ENCODE assay signal across 13 mouse cellular contexts in the genomic region with DNA sequence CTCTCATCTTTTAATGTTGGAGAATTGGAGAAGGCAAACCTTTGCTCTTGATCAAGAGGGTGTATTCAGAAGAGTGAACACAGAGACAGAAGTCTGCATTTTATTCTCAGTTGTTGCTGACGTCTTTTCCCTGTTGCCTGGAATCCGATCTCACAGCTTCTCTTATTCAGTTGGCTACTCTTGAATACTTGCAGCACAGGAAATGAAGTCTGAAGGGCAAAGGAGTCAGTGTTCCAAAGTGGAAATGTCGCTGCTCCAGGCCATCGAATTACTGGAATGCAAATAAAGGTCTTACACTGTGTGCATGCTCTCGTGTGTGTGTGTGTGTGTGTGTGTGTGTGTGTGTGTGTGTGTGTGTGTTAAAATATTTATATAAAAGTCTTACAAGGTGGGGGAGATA. TPM values are rescaled to one million over a fixed set of nuclear protein-coding genes. Genes with fewer than 3 reads are reported as not detected.
DNase-seq lines count a peak whose midpoint lies in the region; ATAC-seq lines count a peak whose summit lies in the region.
"Had no signal": no experiment of that assay in that cellular context is flagged by ENCODE, and none has a peak within 500 bp of the region (broad histone marks: within the 10 kb centered on the region; RNA-seq: fewer than 3 reads in every experiment).

No protein-coding gene starts in this region.

- no peak overlapping the region for H3K9ac ChIP-seq in heart, embryonic 15.5 days
- no peak overlapping the region for H3K9ac ChIP-seq in midbrain, embryonic 11.5 days (ENCODE audit: low read length)
- H3K9ac ChIP-seq in intestine, embryonic 15.5 days, result no peak overlapping the region
- H3K9ac ChIP-seq: embryonic facial prominence, embryonic 13.5 days; limb, embryonic 12.5 days; neural tube, embryonic 13.5 days had no signal

- peak overlapping the region; percentile 40 for H3K4me2 ChIP-seq in heart, embryonic 15.5 days
- H3K4me2 ChIP-seq in midbrain, embryonic 11.5 days, result no peak overlapping the region
- no peak overlapping the region for H3K4me2 ChIP-seq in intestine, embryonic 15.5 days (replicated peaks)
- H3K4me2 ChIP-seq: embryonic facial prominence, embryonic 13.5 days; limb, embryonic 12.5 days; neural tube, embryonic 13.5 days had no signal

- H3K9me3 ChIP-seq in heart, embryonic 15.5 days (replicated peaks), result no peaks in the 10 kb centered on the region
- H3K9me3 ChIP-seq in midbrain, embryonic 11.5 days (ENCODE audit: control insufficient read depth, low read length), result no peaks in the 10 kb centered on the region
- H3K9me3 ChIP-seq in intestine, embryonic 15.5 days, result no peaks in the 10 kb centered on the region
- H3K9me3 ChIP-seq: embryonic facial prominence, embryonic 13.5 days; limb, embryonic 12.5 days; neural tube, embryonic 13.5 days had no signal

- 16% methylated on average over 5 of the region's 5 CpGs for WGBS in heart, embryonic 15.5 days
- WGBS in midbrain, embryonic 11.5 days, result 39% methylated on average over 5 of the region's 5 CpGs
- WGBS in intestine, embryonic 15.5 days, result 24% methylated on average over 5 of the region's 5 CpGs

- intact Hi-C loops in heart, postnatal 36 days (cut with DNase I), result no loop called here

- ATAC-seq in heart, embryonic 15.5 days (replicated peaks; ENCODE audit: insufficient number of reproducible peaks, insufficient read depth, low FRiP score, low read depth), result no peak
- no peak for ATAC-seq in midbrain, embryonic 11.5 days (ENCODE audit: low FRiP score)
- ATAC-seq in intestine, embryonic 15.5 days, result no peak
- ATAC-seq: forebrain, embryonic 16.5 days had no signal

- H3K4me3 ChIP-seq in heart, embryonic 15.5 days, result no peak overlapping the region
- no peak overlapping the region for H3K4me3 ChIP-seq in midbrain, embryonic 11.5 days (ENCODE audit: low read depth, low read length)
- H3K4me3 ChIP-seq in intestine, embryonic 15.5 days (replicated peaks), result no peak overlapping the region
- H3K4me3 ChIP-seq: embryonic facial prominence, embryonic 13.5 days; layer of hippocampus, adult 2 months; limb, embryonic 12.5 days; neural tube, embryonic 13.5 days had no signal

- peak overlapping the region; percentile 61 for H3K27ac ChIP-seq in heart, embryonic 15.5 days
- no peak overlapping the region for H3K27ac ChIP-seq in midbrain, embryonic 11.5 days (ENCODE audit: low read depth, low read length)
- H3K27ac ChIP-seq in intestine, embryonic 15.5 days, result no peak overlapping the region
- H3K27ac ChIP-seq: embryonic facial prominence, embryonic 13.5 days; layer of hippocampus, adult 2 months; limb, embryonic 12.5 days; neural tube, embryonic 13.5 days had no signal

- 0 out of 2 replicates have a peak, but pooled peaks cover 3% of the 10 kb centered on the region for H3K4me1 ChIP-seq in heart, embryonic 15.5 days (replicated peaks)
- no peaks in the 10 kb centered on the region for H3K4me1 ChIP-seq in midbrain, embryonic 11.5 days (ENCODE audit: control insufficient read depth, insufficient read depth, low read length)
- no peaks in the 10 kb centered on the region for H3K4me1 ChIP-seq in intestine, embryonic 15.5 days (replicated peaks)
- H3K4me1 ChIP-seq: embryonic facial prominence, embryonic 13.5 days; neural tube, embryonic 13.5 days had no signal

- no peaks in the 10 kb centered on the region for H3K27me3 ChIP-seq in heart, embryonic 15.5 days
- no peaks in the 10 kb centered on the region for H3K27me3 ChIP-seq in midbrain, embryonic 11.5 days (ENCODE audit: control insufficient read depth, insufficient read depth, low read length)
- no peaks in the 10 kb centered on the region for H3K27me3 ChIP-seq in intestine, embryonic 15.5 days (replicated peaks)
- H3K27me3 ChIP-seq: embryonic facial prominence, embryonic 13.5 days; limb, embryonic 12.5 days; neural tube, embryonic 13.5 days had no signal

- H3K36me3 ChIP-seq in heart, embryonic 15.5 days, result no peaks in the 10 kb centered on the region
- H3K36me3 ChIP-seq in midbrain, embryonic 11.5 days (ENCODE audit: control insufficient read depth, insufficient read depth, low read length), result no peaks in the 10 kb centered on the region
- no peaks in the 10 kb centered on the region for H3K36me3 ChIP-seq in intestine, embryonic 15.5 days
- H3K36me3 ChIP-seq: embryonic facial prominence, embryonic 13.5 days; limb, embryonic 12.5 days; neural tube, embryonic 13.5 days had no signal

- DNase-seq in heart, postnatal 36 days, result no peak
- peak; percentile 42 for DNase-seq in R1 (ENCODE audit: low read depth, low spot score)
- peak; percentile 25 for DNase-seq in forelimb bud, embryonic 11.5 days (ENCODE audit: low read depth, low spot score)
- DNase-seq in kidney, postnatal 25 days, result peak; percentile 51 to 78
- no peak for DNase-seq in frontal cortex, postnatal 14 days (ENCODE audit: low spot score in 2 of 2)
- DNase-seq in midbrain, embryonic 11.5 days (ENCODE audit: low spot score, missing footprints), result no peak

RNA-seq across cellular contexts. Expression of a gene that starts 30.7 kb away (rescaled TPM):
- polyA plus RNA-seq in heart, embryonic 15.5 days (2015; fragmentation: Nextera tagmentation; extraction: Ambion mirVana), result 23.5 and 25.6 TPM in 2 replicates
- total RNA-seq in heart, postnatal 36 days (2021), result 10 to 100 TPM; 38.2 to 42.4 TPM
- 5.4 and 6.3 TPM in 2 replicates for polyA plus RNA-seq in midbrain, embryonic 11.5 days (2014; fragmentation: Nextera tagmentation; extraction: Ambion mirVana)
- polyA plus RNA-seq in intestine, embryonic 15.5 days (2015; fragmentation: Nextera tagmentation; extraction: Ambion mirVana), result 17.4 and 18.0 TPM in 2 replicates

RNA-seq across cellular contexts. Expression of a gene that starts 30.7 kb away (rescaled TPM):
- polyA plus RNA-seq in heart, embryonic 15.5 days (2015; fragmentation: Nextera tagmentation; extraction: Ambion mirVana), result 6.0 and 8.9 TPM in 2 replicates
- 10 to 100 TPM; 10.5 to 11.9 TPM for total RNA-seq in heart, postnatal 36 days (2021)
- polyA plus RNA-seq in midbrain, embryonic 11.5 days (2014; fragmentation: Nextera tagmentation; extraction: Ambion mirVana), result 3.2 and 3.6 TPM in 2 replicates
- 5.4 TPM in 2 replicates for polyA plus RNA-seq in intestine, embryonic 15.5 days (2015; fragmentation: Nextera tagmentation; extraction: Ambion mirVana)

RNA-seq across cellular contexts. Expression of a gene that starts 42.4 kb away (rescaled TPM):
- 4.7 and 5.5 TPM in 2 replicates for polyA plus RNA-seq in heart, embryonic 15.5 days (2015; fragmentation: Nextera tagmentation; extraction: Ambion mirVana)
- total RNA-seq in heart, postnatal 36 days (2021), result 10 to 100 TPM; 17.2 to 17.8 TPM
- polyA plus RNA-seq in midbrain, embryonic 11.5 days (2014; fragmentation: Nextera tagmentation; extraction: Ambion mirVana), result 6.7 and 7.4 TPM in 2 replicates
- 4.6 and 6.0 TPM in 2 replicates for polyA plus RNA-seq in intestine, embryonic 15.5 days (2015; fragmentation: Nextera tagmentation; extraction: Ambion mirVana)

Comparison
In these comparisons a context has a peak if more than half of its experiments do, and no peak if none do; other contexts are left out.
1. DNase-seq: peak in R1 (single experiment), forelimb bud, embryonic 11.5 days (single experiment) and kidney, postnatal 25 days (2 of 2); none in heart, postnatal 36 days (0 of 2), frontal cortex, postnatal 14 days (0 of 2) and midbrain, embryonic 11.5 days (single experiment).